Mouse (Mus musculus): ENCODE measurements around the gene Fancd2.

Fancd2 gene

DNA sequence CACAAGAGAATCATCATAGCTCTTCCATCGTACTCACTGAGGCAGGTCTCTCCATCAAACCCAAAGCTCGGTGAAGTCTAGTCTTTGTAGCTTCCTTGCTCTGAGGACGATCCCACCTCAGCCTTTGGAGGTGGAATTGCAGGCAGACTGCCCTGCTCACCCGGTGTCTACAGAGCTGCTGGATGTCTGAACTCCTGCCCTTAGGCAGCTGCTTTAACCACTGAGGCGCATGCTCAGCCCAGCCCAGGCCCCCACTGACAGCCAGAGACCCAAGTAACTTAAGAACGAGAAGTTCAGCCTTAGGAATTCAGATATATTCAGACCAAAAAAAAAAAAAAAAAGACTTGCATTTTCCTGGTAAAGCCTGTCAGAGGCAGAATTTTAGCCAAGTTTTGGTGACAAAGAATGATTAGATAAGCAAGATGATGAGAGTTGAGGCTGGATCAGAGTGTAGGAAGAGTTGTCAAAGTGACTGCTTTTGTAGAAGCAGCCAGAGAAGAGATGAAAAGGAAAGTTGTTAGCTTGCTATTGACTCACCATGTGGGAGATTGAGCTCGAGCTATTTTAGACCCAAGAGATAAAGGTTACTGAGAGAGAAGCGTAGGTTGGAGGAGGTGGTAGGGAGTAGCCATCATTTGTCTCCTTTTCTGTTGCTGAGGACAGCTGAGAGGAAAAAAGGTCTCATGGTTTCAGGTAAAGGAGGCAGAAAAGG is 80.9 kb downstream of the Fancd2 start:
- no peak for DNase-seq

DNA sequence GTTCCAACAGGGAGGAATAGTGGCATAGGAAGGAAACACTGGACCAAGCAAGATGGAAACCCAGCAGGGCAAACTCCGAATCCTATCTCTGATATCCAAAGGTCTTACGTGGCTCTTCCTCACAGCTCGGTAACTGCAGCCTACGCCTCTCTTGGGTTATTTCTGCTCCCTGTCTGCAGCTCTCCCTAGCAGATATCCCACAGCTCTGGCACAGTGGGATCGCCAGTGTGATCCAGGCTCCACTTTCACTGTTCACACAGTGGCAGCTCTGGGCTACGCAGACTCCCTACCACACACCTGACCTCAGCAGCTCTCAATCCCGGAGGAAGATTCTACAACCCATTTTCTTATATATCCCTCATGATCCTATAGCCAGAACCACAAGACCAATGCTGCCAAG is 82.7 kb downstream of the Fancd2 start:
- DNase-seq = no peak

DNA sequence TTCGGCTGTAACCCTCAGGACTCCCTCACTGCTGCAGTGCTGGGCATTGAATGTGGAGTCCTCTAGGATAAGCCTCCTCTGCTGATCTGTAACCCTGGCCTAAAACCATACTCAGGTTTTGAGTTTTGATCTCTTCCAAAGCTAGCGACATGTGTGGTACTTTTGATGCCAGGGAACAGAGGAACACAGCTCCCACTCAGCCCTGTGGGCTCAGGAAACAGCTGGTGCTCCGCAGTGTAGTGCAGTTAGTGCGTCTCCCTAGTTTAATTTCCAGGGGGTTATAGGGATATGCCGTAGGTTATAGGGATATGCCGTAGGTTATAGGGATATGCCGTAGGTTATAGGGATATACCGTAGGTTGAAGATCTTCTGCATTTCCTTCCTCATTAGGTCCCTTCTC is 83.5 kb downstream of the Fancd2 start:
- DNase-seq = no peak

DNA sequence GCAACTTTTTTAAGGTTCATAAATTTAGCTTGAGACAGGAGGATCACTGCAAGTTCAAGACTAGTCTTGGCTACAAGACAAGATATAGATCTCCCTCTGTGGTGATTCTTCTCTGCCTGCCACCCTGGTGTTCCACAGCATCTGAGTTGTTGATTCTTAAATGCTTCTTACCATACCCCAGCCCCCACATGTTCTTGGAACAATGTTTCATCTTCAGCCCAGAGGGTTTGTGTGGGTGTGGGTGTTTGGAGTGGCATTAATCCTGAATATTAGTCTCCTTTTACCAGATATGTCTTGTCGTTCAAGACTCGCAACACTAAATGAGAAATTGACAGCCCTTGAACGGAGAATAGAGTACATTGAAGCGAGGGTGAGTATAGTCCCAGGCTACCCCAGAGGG is 84.0 kb downstream of the Fancd2 start:
- DNase-seq = no peak

DNA sequence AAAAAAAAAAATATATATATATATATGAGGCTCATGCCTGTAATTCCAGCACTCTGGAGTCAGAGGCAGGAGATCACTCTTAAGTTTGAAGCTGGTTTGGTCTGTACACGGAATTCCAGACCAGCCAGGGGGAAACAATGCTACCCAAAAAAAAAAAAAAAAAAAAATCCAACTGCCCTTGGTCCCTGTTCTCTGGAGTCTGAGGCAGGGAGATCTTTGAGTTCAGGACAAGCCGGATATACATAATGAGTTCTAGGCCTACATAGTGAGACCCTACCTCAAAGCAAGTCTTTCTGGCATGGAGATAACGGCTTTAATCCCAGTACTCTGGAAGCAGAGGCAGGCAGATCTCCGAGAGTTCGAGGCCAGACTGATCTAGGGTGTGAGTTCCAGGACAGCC is 91.9 kb downstream of the Fancd2 start:
- no peak for DNase-seq

- peak; percentile 93 for DNase-seq
These were observed 92.7 kb downstream of the Fancd2 start, which contains the start of gene Vhl for GRCm38 (mm10) chr6:113623941-113624751. Gene Vhl, plus strand, starts transcription at chr6:113623959.

DNA sequence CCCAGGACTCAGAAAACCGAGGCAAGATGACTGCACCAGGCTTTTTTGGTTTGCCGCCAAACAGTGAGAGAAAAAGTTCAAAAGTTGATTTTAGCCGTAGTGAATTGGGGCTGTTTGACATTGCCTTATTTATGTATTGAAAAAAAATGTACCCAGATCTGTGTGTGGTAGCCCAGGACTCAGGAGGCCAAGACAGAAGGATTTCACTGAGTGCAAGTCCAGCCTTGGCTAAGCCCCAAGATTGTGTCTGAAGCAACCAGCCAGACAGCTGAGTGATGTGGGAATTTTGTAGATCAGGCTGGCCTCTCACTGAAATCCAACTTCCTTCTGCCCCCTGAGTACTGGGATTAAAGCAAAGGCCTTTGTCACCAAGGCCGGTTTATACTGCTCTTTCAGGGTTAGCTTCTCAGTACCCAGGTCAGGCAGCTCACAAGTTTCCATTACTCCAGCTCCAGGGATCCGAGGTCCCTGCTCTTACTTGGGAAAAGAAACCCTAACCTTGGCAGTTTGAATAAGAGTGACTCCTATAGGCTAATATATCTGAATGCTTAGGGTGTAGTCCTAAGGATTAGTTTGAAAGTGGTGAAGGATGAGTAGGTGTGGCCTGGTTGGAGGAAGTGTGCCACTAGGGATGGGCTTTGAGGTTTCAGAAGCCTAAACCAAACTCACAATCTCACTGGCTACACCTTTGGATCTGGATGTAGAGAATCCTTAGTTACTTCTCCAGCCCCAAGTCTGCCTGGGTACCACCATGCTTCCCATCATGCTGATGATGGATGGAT is 93.7 kb downstream of the Fancd2 start:
- DNase-seq = no peak

GRCm38 (mm10) chr6:113630322-113630721 is 98.8 kb downstream of the Fancd2 start:
- no peak for DNase-seq

DNA sequence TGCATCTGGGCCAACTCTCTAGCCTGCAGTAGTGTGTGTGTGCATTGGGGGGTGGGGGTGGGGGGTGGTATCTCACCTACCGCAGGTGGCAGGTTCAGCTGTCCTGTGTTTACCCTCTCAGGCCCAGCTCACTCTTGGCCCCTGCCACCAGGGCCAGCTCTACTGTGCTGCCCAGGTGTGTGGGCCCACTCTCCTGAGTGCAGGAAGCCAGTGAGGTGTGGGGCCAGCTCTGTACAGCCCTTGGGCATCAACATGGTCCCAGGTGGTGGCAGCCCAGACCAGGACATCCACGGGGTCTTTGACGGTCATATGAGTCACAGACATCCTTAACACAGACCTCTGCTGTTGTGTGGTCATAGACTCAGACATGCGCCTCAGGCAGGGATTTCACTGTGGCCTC is 101.4 kb downstream of the Fancd2 start:
- DNase-seq = no peak

GRCm38 (mm10) chr6:113638302-113639040 is 107.0 kb downstream of the Fancd2 start, which contains the start of gene Irak2:
Gene Irak2, plus strand, starts transcription at chr6:113638467.
- DNase-seq = peak; percentile 96

DNA sequence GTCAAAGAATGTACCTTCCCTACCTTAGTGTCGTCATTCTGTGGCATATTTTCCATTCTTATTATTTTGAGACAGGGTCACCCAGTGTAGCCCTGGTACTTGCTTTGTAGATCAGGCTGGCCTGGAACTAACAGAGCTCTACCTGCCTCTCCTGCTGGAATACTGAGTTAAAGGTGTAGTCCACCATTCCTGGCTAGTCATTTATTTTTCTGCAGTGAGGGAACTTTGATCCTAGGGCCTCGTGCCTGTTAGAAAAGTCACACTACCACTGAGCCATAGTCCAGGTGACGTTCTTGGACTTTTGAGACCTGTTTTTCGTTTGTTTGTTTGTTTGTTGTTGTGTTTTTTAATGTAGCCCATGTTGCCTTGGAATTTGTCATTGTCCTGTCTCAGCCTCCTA is 107.7 kb downstream of the Fancd2 start:
- DNase-seq = no peak

DNA sequence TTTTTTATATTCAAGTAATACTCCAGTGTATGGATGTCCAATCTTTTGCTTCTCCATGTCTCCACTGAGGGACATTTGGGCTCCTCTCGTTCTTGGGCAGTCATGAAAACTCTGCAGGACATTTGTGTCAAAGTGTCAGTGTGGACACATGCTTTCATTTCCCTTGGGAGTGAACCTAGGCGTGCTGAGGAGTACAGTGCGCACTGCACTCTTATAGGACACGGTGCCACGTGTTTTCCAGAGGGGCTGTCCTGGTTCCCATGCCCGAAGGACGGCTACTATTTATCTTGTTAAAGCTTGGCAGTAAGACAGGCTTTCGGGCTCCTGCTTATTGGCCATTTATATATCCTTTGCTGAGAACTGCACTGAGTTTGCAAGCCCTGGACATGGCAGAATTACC is 111.1 kb downstream of the Fancd2 start:
- DNase-seq = no peak

DNA sequence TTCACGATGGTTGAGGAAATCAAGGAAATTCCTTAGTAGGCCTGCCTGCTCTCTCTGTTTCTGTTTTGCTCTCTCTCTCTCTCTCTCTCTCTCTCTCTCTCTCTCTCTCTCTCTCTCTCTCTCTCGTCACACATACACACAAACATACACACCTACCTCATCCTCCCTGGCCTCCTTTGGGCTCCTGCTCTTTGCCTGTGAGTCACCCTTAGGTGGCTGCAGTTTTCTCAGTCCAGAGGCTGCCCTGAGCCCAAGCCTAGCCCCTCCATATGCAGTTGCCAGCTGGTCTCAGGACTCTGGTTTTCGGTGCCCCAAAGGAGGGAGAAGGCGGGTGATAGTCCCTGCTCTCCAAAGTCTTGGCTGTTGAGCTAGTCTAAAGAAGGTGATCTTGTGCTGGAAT is 111.5 kb downstream of the Fancd2 start:
- no peak for DNase-seq

- DNase-seq = no peak
These were observed 112.5 kb downstream of the Fancd2 start for GRCm38 (mm10) chr6:113643967-113644366.

- no peak for DNase-seq
These were observed 113.3 kb downstream of the Fancd2 start for GRCm38 (mm10) chr6:113644808-113645207.
